Mouse (Mus musculus) CH12.LX (cell line): ENCODE data around the gene Lrp4. TPM values are rescaled to one million over a fixed set of nuclear protein-coding genes. Genes with fewer than 3 reads are reported as not detected.

Source experiments
- DNase-seq: peaks from one replicate; pipeline ENCODE4 v3.0.0-alpha.2; 2013; ENCODE audit errors: extremely low read depth
- H3K27ac ChIP-seq: 2 replicates; pipeline ENCODE4 v1.5.1; 2012; ENCODE audit warnings: low read depth, mild to moderate bottlenecking, control low read depth, moderate library complexity; ENCODE audit not compliant: insufficient read depth
- H3K27me3 ChIP-seq: replicated peaks from 2 replicates; pipeline ENCODE3; 2012; ENCODE audit warnings: inconsistent platforms
- H3K36me3 ChIP-seq, 2 experiments: replicated peaks in 1 of 2; 2 replicates each; pipeline versions ENCODE3 to v1.6.1; 2012; ENCODE audit warnings: inconsistent platforms in 1 of 2, low read length in 1 of 2, mild to moderate bottlenecking in 1 of 2, mixed read lengths in 1 of 2, moderate library complexity in 1 of 2; ENCODE audit not compliant: control insufficient read depth in 1 of 2, insufficient read depth in 1 of 2
- H3K4me1 ChIP-seq, 2 experiments: 2 replicates each; pipeline ENCODE4 v1.6.1; 2012; ENCODE audit warnings: inconsistent platforms in 1 of 2, moderate library complexity in 1 of 2; ENCODE audit not compliant: insufficient read depth in 2 of 2, control insufficient read depth in 1 of 2
- H3K4me2 ChIP-seq: 2 replicates; pipeline ENCODE4 v1.6.1; 2012; ENCODE audit warnings: low read depth, mild to moderate bottlenecking, control low read depth; ENCODE audit not compliant: poor library complexity, insufficient read depth, severe bottlenecking
- H3K4me3 ChIP-seq, 3 experiments: fragments of 150-350 bp in 1 of 3; sonication (generic) in 1 of 3; replicated peaks in 1 of 3; 2 replicates each; pipeline versions ENCODE3 to v1.5.1; 2011 to 2012; ENCODE audit warnings: low read depth in 2 of 3, low read length in 2 of 3, mild to moderate bottlenecking in 2 of 3, moderate library complexity in 2 of 3, control low read depth in 1 of 3, improper control_type of control experiment in 1 of 3, inconsistent platforms in 1 of 3, mixed read lengths in 1 of 3; ENCODE audit not compliant: poor library complexity in 1 of 3
- H3K79me2 ChIP-seq: replicated peaks from 2 replicates; pipeline ENCODE4 v1.6.1; 2012; ENCODE audit warnings: mild to moderate bottlenecking, moderate library complexity; ENCODE audit not compliant: control insufficient read depth, poor library complexity, insufficient read depth, severe bottlenecking; ENCODE audit errors: extremely low read depth
- H3K9ac ChIP-seq: 2 replicates; pipeline ENCODE4 v1.6.1; 2012; ENCODE audit warnings: low read depth, mild to moderate bottlenecking, control low read depth, moderate library complexity; ENCODE audit not compliant: insufficient read depth
- H3K9me3 ChIP-seq: replicated peaks from 2 replicates; pipeline ENCODE3; 2012; ENCODE audit warnings: low read length, inconsistent platforms, mixed read lengths
- CHD1 ChIP-seq: IDR thresholded peaks from 2 replicates; pipeline ENCODE4 v1.6.1; 2012; ENCODE audit warnings: low read depth, low read length, improper control_type of control experiment, inconsistent platforms
- CTCF ChIP-seq, 2 experiments: IDR thresholded peaks in 1 of 2; conservative IDR thresholded peaks in 1 of 2; 2 replicates each; pipeline ENCODE4 v1.5.1; 2011 to 2012; ENCODE audit warnings: low read depth in 2 of 2, low read length in 2 of 2, improper control_type of control experiment in 1 of 2, inconsistent platforms in 1 of 2, mild to moderate bottlenecking in 1 of 2, moderate library complexity in 1 of 2
- E2F4 ChIP-seq: IDR thresholded peaks from 2 replicates; pipeline ENCODE4 v1.6.1; 2011; ENCODE audit warnings: low read depth, low read length, improper control_type of control experiment; ENCODE audit not compliant: insufficient replicate concordance
- ELF1 ChIP-seq: IDR thresholded peaks from 2 replicates; pipeline ENCODE4 v1.6.1; 2014; ENCODE audit warnings: low read depth, mild to moderate bottlenecking, inconsistent platforms, low read length, improper control_type of control experiment
- EP300 ChIP-seq: IDR thresholded peaks from 2 replicates; pipeline ENCODE4 v1.6.1; 2011; ENCODE audit warnings: low read length, improper control_type of control experiment
- GABPA ChIP-seq: IDR thresholded peaks from 2 replicates; pipeline ENCODE4 v1.6.1; 2012; ENCODE audit warnings: low read depth, low read length, improper control_type of control experiment, inconsistent platforms; ENCODE audit not compliant: insufficient replicate concordance
- IRF4 ChIP-seq: IDR thresholded peaks from 2 replicates; pipeline ENCODE4 v1.6.1; 2014; ENCODE audit warnings: low read depth, mild to moderate bottlenecking, inconsistent platforms, low read length, improper control_type of control experiment
- JUN ChIP-seq: IDR thresholded peaks from 2 replicates; pipeline ENCODE4 v1.6.1; 2011; ENCODE audit warnings: low read depth, mild to moderate bottlenecking, low read length, improper control_type of control experiment, moderate library complexity; ENCODE audit not compliant: insufficient read depth
- JUND ChIP-seq: conservative IDR thresholded peaks from 2 replicates; pipeline ENCODE4 v1.6.1; 2011; ENCODE audit warnings: low read depth, low read length, improper control_type of control experiment
- KAT2A ChIP-seq: IDR thresholded peaks from 2 replicates; pipeline ENCODE4 v1.6.1; 2012; ENCODE audit warnings: low read length, improper control_type of control experiment, inconsistent platforms; ENCODE audit not compliant: insufficient replicate concordance
- MAFK ChIP-seq: IDR thresholded peaks from 2 replicates; pipeline ENCODE4 v1.6.1; 2011; ENCODE audit warnings: low read length, improper control_type of control experiment; ENCODE audit not compliant: insufficient replicate concordance
- MAX ChIP-seq: IDR thresholded peaks from 2 replicates; pipeline ENCODE4 v1.6.1; 2011; ENCODE audit warnings: low read length, improper control_type of control experiment
- MAZ ChIP-seq: IDR thresholded peaks from 2 replicates; pipeline ENCODE4 v1.6.1; 2012; ENCODE audit warnings: low read depth, mild to moderate bottlenecking, inconsistent platforms, low read length, improper control_type of control experiment, moderate library complexity
- MEF2A ChIP-seq: IDR thresholded peaks from 2 replicates; pipeline ENCODE4 v1.6.1; 2014; ENCODE audit warnings: low read depth, mild to moderate bottlenecking, inconsistent platforms, low read length, improper control_type of control experiment, borderline replicate concordance
- MXI1 ChIP-seq: IDR thresholded peaks from 2 replicates; pipeline ENCODE4 v1.6.1; 2011; ENCODE audit warnings: mild to moderate bottlenecking, low read depth, low read length, improper control_type of control experiment
- MYC ChIP-seq: IDR thresholded peaks from 2 replicates; pipeline ENCODE4 v1.6.1; 2011; ENCODE audit warnings: low read depth, mild to moderate bottlenecking, improper control_type of control experiment, low read length
- NELFE ChIP-seq: IDR thresholded peaks from 2 replicates; pipeline ENCODE4 v1.6.1; 2011; ENCODE audit warnings: low read depth, low read length, improper control_type of control experiment
- NRF1 ChIP-seq: IDR thresholded peaks from 2 replicates; pipeline ENCODE4 v1.6.1; 2014; ENCODE audit warnings: low read depth, mild to moderate bottlenecking, inconsistent platforms, low read length, improper control_type of control experiment, moderate library complexity
- POLR2A ChIP-seq: IDR thresholded peaks from 2 replicates; pipeline ENCODE4 v1.6.1; 2011; ENCODE audit warnings: low read depth, mild to moderate bottlenecking, improper control_type of control experiment, low read length
- POLR2AphosphoS2 ChIP-seq: IDR thresholded peaks from 2 replicates; pipeline ENCODE4 v1.6.1; 2011; ENCODE audit warnings: low read depth, low read length, improper control_type of control experiment
- RAD21 ChIP-seq: IDR thresholded peaks from 2 replicates; pipeline ENCODE4 v1.6.1; 2011; ENCODE audit warnings: low read depth, mild to moderate bottlenecking, low read length, improper control_type of control experiment, moderate library complexity
- RCOR1 ChIP-seq: conservative IDR thresholded peaks from 2 replicates; pipeline ENCODE4 v1.6.1; 2012; ENCODE audit warnings: low read depth, mild to moderate bottlenecking, inconsistent platforms, low read length, improper control_type of control experiment
- SMC3 ChIP-seq: IDR thresholded peaks from 2 replicates; pipeline ENCODE4 v1.6.1; 2011; ENCODE audit warnings: low read depth, low read length, improper control_type of control experiment
- TBP ChIP-seq: conservative IDR thresholded peaks from 2 replicates; pipeline ENCODE4 v1.6.1; 2011; ENCODE audit warnings: low read depth, low read length, improper control_type of control experiment
- TCF12 ChIP-seq: IDR thresholded peaks from 2 replicates; pipeline ENCODE4 v1.6.1; 2014; ENCODE audit warnings: low read depth, mild to moderate bottlenecking, inconsistent platforms, low read length, improper control_type of control experiment
- UBTF ChIP-seq: IDR thresholded peaks from 2 replicates; pipeline ENCODE4 v1.6.1; 2012; ENCODE audit warnings: low read depth, mild to moderate bottlenecking, inconsistent platforms, low read length, improper control_type of control experiment, moderate library complexity
- USF1 ChIP-seq: IDR thresholded peaks from 2 replicates; pipeline ENCODE4 v1.6.1; 2014; ENCODE audit warnings: low read depth, mild to moderate bottlenecking, inconsistent platforms, low read length, improper control_type of control experiment
- ZC3H11A ChIP-seq: IDR thresholded peaks from 2 replicates; pipeline ENCODE4 v1.6.1; 2012; ENCODE audit warnings: low read depth, mild to moderate bottlenecking, inconsistent platforms, low read length, improper control_type of control experiment
- ZKSCAN1 ChIP-seq: IDR thresholded peaks from 2 replicates; pipeline ENCODE4 v1.6.1; 2012; ENCODE audit warnings: low read depth, inconsistent platforms, low read length, improper control_type of control experiment, borderline replicate concordance
- ZMIZ1 ChIP-seq: IDR thresholded peaks from 2 replicates; pipeline ENCODE4 v1.6.1; 2012; ENCODE audit warnings: low read depth, mild to moderate bottlenecking, inconsistent platforms, low read length, improper control_type of control experiment
- dilution Hi-C: fragments of 300-500 bp; cut with MboI; formaldehyde crosslinking; loops from 2 replicates; pipeline ENCODE4 v1.14.3; 2020; ENCODE audit warnings: low sequenced_read_pairs; ENCODE audit not compliant: extremely low pct_unique_long_range_greater_than_20kb, extremely low pct_ligation_motif_present
- in situ Hi-C: fragments of 300-500 bp; cut with MboI; formaldehyde crosslinking; loops from 3 replicates; pipeline ENCODE4 v1.14.3; 2019; ENCODE audit warnings: low sequenced_read_pairs, low pct_ligation_motif_present, low pct_unique_long_range_greater_than_20kb, mixed read lengths
- polyA plus RNA-seq: library from polyadenylated mRNA; unstranded; fragments of >175 nt; gene quantifications from 2 replicates; pipeline ENCODE4 v1.2.1, GENCODE M21; 2012; ENCODE audit warnings: low read depth; ENCODE audit not compliant: insufficient read length
- total RNA-seq, 2 experiments: library from RNA; depleted of rRNA; stranded (reverse); fragments of 300-350 nt in 1 of 2; fragments of >200 nt in 1 of 2; gene quantifications; 2 replicates each; pipeline ENCODE4 v1.2.3; 2012 to 2014

Gene Lrp4
- total and polyA plus RNA-seq, 3 experiments = 0.91 to 5.9 (median 1.0) TPM

GRCm38 (mm10) chr2:91453231-91454075 is 3.9 kb upstream of the Lrp4 start:
- Histone ChIP-seq H3K9me3 (no peaks in the 10 kb centered on the region), H3K4me2 (no peak overlapping the region), H3K27me3 (peaks cover 35% of the 10 kb centered on the region), H3K4me1 (peaks cover 5 to 36% of the 10 kb centered on the region in 2 experiments), H3K79me2 (no peaks in the 10 kb centered on the region), H3K27ac (no peak overlapping the region), H3K4me3 (no peak overlapping the region), H3K9ac (peak overlapping the region; percentile 25; the same call in 1 of the 2 replicates), H3K36me3 (no peaks in the 10 kb centered on the region)
- in situ Hi-C loops (no loop called here), dilution Hi-C loops (no loop called here)
- TF ChIP-seq MAFK (no peak), RAD21 (peak; percentile 26; the same call in 1 of the 2 replicates), ZKSCAN1 (peak; percentile 9; the same call in 1 of the 2 replicates), NELFE (no peak), CTCF (conservative IDR thresholded peaks at IDR 0.05 in 1 of 2, IDR thresholded peaks at IDR 0.05 in 1 of 2; ENCODE audit: low read depth in 2 of 2, low read length in 2 of 2) (peak in 1 of 2 experiments; percentile 45; a peak in 2 of 4 replicates)
- no peak for DNase-seq

GRCm38 (mm10) chr2:91454434-91454833 is 2.9 kb upstream of the Lrp4 start:
- in situ Hi-C loops = no loop called here
- H3K27ac ChIP-seq = no peak overlapping the region
- H3K9me3 ChIP-seq = no peaks in the 10 kb centered on the region
- peaks cover 45% of the 10 kb centered on the region for H3K27me3 ChIP-seq
- no peaks in the 10 kb centered on the region for H3K36me3 ChIP-seq
- peak overlapping the region; percentile 46 for H3K4me2 ChIP-seq
- peak overlapping the region; percentile 42; the same call in 1 of the 2 replicates for H3K9ac ChIP-seq
- no peaks in the 10 kb centered on the region for H3K79me2 ChIP-seq
- H3K4me3 ChIP-seq = no peak overlapping the region
- dilution Hi-C loops = no loop called here
- peaks cover 5 to 42% of the 10 kb centered on the region in 2 experiments for H3K4me1 ChIP-seq
- DNase-seq = peak; percentile 70
- no peak for TF ChIP-seq UBTF
- no peak for TF ChIP-seq MAFK
- TF ChIP-seq POLR2A = no peak
- no peak for TF ChIP-seq GABPA
- TF ChIP-seq IRF4 = peak; percentile 27; the same call in 1 of the 2 replicates
- no peak for TF ChIP-seq USF1
- TF ChIP-seq ELF1 = no peak
- no peak for TF ChIP-seq MAZ
- TF ChIP-seq CHD1 = no peak
- TF ChIP-seq RCOR1 = no peak
- peak; percentile 29; the same call in 1 of the 2 replicates for TF ChIP-seq MEF2A
- TF ChIP-seq EP300 = peak; percentile 24; the same call in 1 of the 2 replicates
- TF ChIP-seq ZC3H11A = no peak
- TF ChIP-seq RAD21 = no peak
- TF ChIP-seq MYC = 0 out of 2 replicates have a peak, but pooled peaks have one; percentile 48
- 0 out of 2 replicates have a peak, but pooled peaks have one; percentile 24 for TF ChIP-seq MXI1
- TF ChIP-seq ZKSCAN1 = no peak
- no peak for TF ChIP-seq MAX
- TF ChIP-seq NRF1 = no peak
- TF ChIP-seq TBP = no peak
- TF ChIP-seq TCF12 = 0 out of 2 replicates have a peak, but pooled peaks have one; percentile 38
- TF ChIP-seq JUN = no peak
- TF ChIP-seq POLR2AphosphoS2 = no peak
- TF ChIP-seq KAT2A = no peak
- TF ChIP-seq SMC3 = no peak
- TF ChIP-seq E2F4 = no peak
- TF ChIP-seq NELFE = no peak
- TF ChIP-seq JUND = no peak
- TF ChIP-seq ZMIZ1 = no peak
